Mouse (Mus musculus): ENCODE measurements around the gene Tnnc2.
A peak's percentile ranks its signal among the peaks of the same experiment; 100 is the strongest.

Gene Tnnc2

DNA sequence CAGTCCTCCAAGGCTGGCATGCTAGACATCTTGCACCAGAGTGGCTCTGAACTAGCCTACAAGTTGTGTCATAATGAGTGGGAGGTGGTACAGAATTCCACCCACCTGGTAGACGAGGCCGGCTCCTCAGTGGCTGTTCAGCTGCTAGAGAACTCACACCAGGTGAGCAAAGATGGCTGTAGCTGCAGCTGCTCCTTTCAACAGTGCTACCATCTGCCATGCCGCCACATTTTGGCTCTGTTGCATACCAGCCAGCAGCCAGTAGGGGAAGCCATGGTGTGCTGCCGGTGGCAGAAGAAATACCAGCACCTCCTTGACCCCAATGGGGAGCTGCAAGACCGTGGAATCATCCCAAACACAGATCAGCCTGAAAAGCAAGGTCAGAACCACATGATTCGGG, 41.3 kb upstream of the Tnnc2 start:
- TF ChIP-seq POU5F1 (IDR thresholded peaks at IDR 0.05; ENCODE audit: borderline replicate concordance, low read length) (no peak), CTCF (conservative IDR thresholded peaks at IDR 0.05; ENCODE audit: low read length) (no peak), NANOG (IDR thresholded peaks at IDR 0.05; ENCODE audit: borderline replicate concordance, low read length) (no peak)
- Histone ChIP-seq H3K4me3 (replicated peaks; ENCODE audit: low read length) (peak overlapping the region; percentile 93), H3K27me3 (ENCODE audit: insufficient read depth, low read length) (no peaks in the 10 kb centered on the region), H3K36me3 (ENCODE audit: insufficient read depth, low read length) (peaks cover 51% of the 10 kb centered on the region), H3K4me1 (replicated peaks; ENCODE audit: low read depth, low read length) (peaks cover 89% of the 10 kb centered on the region), H3K9me3 (ENCODE audit: low read length) (no peaks in the 10 kb centered on the region)

DNA sequence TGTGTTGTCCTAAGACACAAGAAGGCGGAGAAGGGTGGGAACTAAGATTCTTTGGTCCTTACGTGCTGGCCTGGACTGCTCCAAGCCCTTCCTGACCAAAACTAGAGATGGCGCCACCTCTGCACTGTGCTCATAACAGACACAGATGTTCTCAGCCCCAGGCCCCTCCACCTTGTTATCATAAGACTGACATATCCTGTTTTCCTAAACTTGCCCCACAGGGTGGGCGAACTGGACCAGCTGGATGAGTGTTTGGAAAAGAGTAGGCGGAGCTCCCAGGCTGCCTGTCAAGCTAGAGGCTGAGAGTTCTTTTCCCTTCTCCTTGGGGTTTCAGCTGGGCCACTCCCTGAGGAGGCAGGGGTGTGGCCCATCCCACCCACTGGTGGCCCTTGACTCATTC, 37.9 kb upstream of the Tnnc2 start:
- Histone ChIP-seq H3K4me1 (replicated peaks; ENCODE audit: low read depth, low read length) (peaks cover 89% of the 10 kb centered on the region), H3K27me3 (ENCODE audit: insufficient read depth, low read length) (no peaks in the 10 kb centered on the region), H3K9me3 (ENCODE audit: low read length) (no peaks in the 10 kb centered on the region), H3K36me3 (ENCODE audit: insufficient read depth, low read length) (peaks cover 58% of the 10 kb centered on the region), H3K4me3 (replicated peaks; ENCODE audit: low read length) (peak overlapping the region; percentile 18; the same call in 1 of the 2 replicates)
- no peak for TF ChIP-seq POU5F1 (IDR thresholded peaks at IDR 0.05; ENCODE audit: borderline replicate concordance, low read length)
- TF ChIP-seq CTCF (conservative IDR thresholded peaks at IDR 0.05; ENCODE audit: low read length), result no peak
- no peak for TF ChIP-seq NANOG (IDR thresholded peaks at IDR 0.05; ENCODE audit: borderline replicate concordance, low read length)

DNA sequence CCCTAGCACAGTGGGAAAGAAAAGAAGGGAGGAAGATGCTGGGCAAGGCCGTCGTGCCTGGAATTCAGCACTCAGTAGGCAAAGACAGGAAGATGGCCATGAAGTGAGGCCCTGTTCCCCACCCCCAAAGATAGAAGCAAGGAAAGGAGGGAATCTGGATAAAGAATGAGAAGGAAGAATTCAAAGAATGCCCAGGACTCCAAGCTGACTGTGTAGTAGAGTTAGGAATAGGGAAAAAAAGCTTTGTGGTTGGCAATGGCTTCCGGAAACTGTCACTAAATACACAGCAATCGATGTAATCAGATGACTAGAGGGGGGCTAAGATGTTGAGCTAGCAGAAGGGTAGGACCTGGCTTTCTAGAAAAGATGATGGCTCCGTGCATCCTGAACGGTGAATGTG, 37.4 kb upstream of the Tnnc2 start:
- Histone ChIP-seq H3K4me3 (replicated peaks; ENCODE audit: low read length) (peak overlapping the region; percentile 18; the same call in 1 of the 2 replicates), H3K36me3 (ENCODE audit: insufficient read depth, low read length) (peaks cover 63% of the 10 kb centered on the region), H3K27me3 (ENCODE audit: insufficient read depth, low read length) (no peaks in the 10 kb centered on the region), H3K4me1 (replicated peaks; ENCODE audit: low read depth, low read length) (peaks cover 86% of the 10 kb centered on the region), H3K9me3 (ENCODE audit: low read length) (no peaks in the 10 kb centered on the region)
- TF ChIP-seq POU5F1 (IDR thresholded peaks at IDR 0.05; ENCODE audit: borderline replicate concordance, low read length) (no peak), NANOG (IDR thresholded peaks at IDR 0.05; ENCODE audit: borderline replicate concordance, low read length) (no peak), CTCF (conservative IDR thresholded peaks at IDR 0.05; ENCODE audit: low read length) (no peak)

GRCm38 (mm10) chr2:164815821-164816220, 36.1 kb upstream of the Tnnc2 start:
- TF ChIP-seq NANOG (IDR thresholded peaks at IDR 0.05; ENCODE audit: borderline replicate concordance, low read length) (no peak), POU5F1 (IDR thresholded peaks at IDR 0.05; ENCODE audit: borderline replicate concordance, low read length) (no peak), CTCF (conservative IDR thresholded peaks at IDR 0.05; ENCODE audit: low read length) (no peak)
- Histone ChIP-seq H3K27me3 (ENCODE audit: insufficient read depth, low read length) (no peaks in the 10 kb centered on the region), H3K9me3 (ENCODE audit: low read length) (no peaks in the 10 kb centered on the region), H3K36me3 (ENCODE audit: insufficient read depth, low read length) (peaks cover 61% of the 10 kb centered on the region), H3K4me3 (replicated peaks; ENCODE audit: low read length) (no peak overlapping the region), H3K4me1 (replicated peaks; ENCODE audit: low read depth, low read length) (peaks cover 72% of the 10 kb centered on the region)

DNA sequence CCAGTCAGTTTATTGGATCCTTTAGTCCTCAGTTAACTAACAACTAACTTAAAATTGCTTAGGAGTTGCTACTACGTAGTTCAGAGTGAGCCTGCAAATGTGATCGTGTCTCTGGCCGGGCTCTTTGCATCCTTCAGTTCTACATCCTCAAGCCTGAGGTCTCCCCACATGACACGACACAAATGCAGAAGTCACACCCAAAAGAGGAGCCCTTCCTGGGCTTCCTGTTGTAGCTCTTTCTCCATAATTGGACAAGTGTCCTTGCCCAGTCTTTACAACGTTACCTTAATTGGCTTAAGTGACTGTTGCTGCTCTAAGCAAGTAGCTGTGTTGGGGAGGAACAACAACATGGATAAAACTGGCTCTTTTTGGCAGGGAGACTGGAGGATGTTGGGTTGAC, 35.6 kb upstream of the Tnnc2 start:
- Histone ChIP-seq H3K4me3 (replicated peaks; ENCODE audit: low read length) (no peak overlapping the region), H3K4me1 (replicated peaks; ENCODE audit: low read depth, low read length) (peaks cover 67% of the 10 kb centered on the region), H3K36me3 (ENCODE audit: insufficient read depth, low read length) (peaks cover 61% of the 10 kb centered on the region), H3K9me3 (ENCODE audit: low read length) (no peaks in the 10 kb centered on the region), H3K27me3 (ENCODE audit: insufficient read depth, low read length) (no peaks in the 10 kb centered on the region)
- TF ChIP-seq POU5F1 (IDR thresholded peaks at IDR 0.05; ENCODE audit: borderline replicate concordance, low read length) (no peak), NANOG (IDR thresholded peaks at IDR 0.05; ENCODE audit: borderline replicate concordance, low read length) (no peak), CTCF (conservative IDR thresholded peaks at IDR 0.05; ENCODE audit: low read length) (no peak)

GRCm38 (mm10) chr2:164813557-164813956, 33.8 kb upstream of the Tnnc2 start:
- Histone ChIP-seq H3K27me3 (ENCODE audit: insufficient read depth, low read length) (no peaks in the 10 kb centered on the region), H3K9me3 (ENCODE audit: low read length) (no peaks in the 10 kb centered on the region), H3K4me3 (replicated peaks; ENCODE audit: low read length) (no peak overlapping the region), H3K4me1 (replicated peaks; ENCODE audit: low read depth, low read length) (peaks cover 57% of the 10 kb centered on the region), H3K36me3 (ENCODE audit: insufficient read depth, low read length) (peaks cover 62% of the 10 kb centered on the region)
- TF ChIP-seq POU5F1 (IDR thresholded peaks at IDR 0.05; ENCODE audit: borderline replicate concordance, low read length), result no peak
- no peak for TF ChIP-seq NANOG (IDR thresholded peaks at IDR 0.05; ENCODE audit: borderline replicate concordance, low read length)
- no peak for TF ChIP-seq CTCF (conservative IDR thresholded peaks at IDR 0.05; ENCODE audit: low read length)

GRCm38 (mm10) chr2:164806614-164807013, 26.8 kb upstream of the Tnnc2 start:
- peaks cover 54% of the 10 kb centered on the region for H3K36me3 ChIP-seq (ENCODE audit: insufficient read depth, low read length)
- H3K4me3 ChIP-seq (replicated peaks; ENCODE audit: low read length), result peak overlapping the region; percentile 93; the same call in 1 of the 2 replicates
- TF ChIP-seq NANOG (IDR thresholded peaks at IDR 0.05; ENCODE audit: borderline replicate concordance, low read length) (no peak), CTCF (conservative IDR thresholded peaks at IDR 0.05; ENCODE audit: low read length) (no peak), POU5F1 (IDR thresholded peaks at IDR 0.05; ENCODE audit: borderline replicate concordance, low read length) (no peak)
- no peaks in the 10 kb centered on the region for H3K27me3 ChIP-seq (ENCODE audit: insufficient read depth, low read length)
- H3K9me3 ChIP-seq (ENCODE audit: low read length), result no peaks in the 10 kb centered on the region
- peaks cover 45% of the 10 kb centered on the region for H3K4me1 ChIP-seq (replicated peaks; ENCODE audit: low read depth, low read length)

DNA sequence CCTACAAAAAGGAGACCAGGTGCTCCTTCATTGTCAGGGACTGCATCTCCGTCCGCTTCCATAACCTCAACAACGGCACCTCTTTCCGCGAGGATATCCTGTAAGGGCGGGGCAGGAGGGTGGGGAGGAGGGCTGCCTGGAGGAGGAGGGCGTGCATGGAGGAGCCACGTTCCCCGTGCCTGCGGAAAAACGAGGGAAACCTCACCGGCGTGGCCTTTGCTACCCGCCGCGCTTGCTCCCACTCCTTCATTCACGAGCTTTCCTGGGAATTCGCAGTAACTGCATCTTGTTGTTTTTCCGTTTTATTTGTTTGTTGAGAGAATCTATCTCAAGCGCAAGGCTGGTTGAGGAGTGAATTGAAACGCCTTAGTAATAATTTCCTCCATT, 25.6 kb upstream of the Tnnc2 start:
- H3K36me3 ChIP-seq (ENCODE audit: insufficient read depth, low read length), result peaks cover 57% of the 10 kb centered on the region
- H3K4me3 ChIP-seq (replicated peaks; ENCODE audit: low read length), result peak overlapping the region; percentile 93
- H3K9me3 ChIP-seq (ENCODE audit: low read length), result no peaks in the 10 kb centered on the region
- H3K4me1 ChIP-seq (replicated peaks; ENCODE audit: low read depth, low read length), result peaks cover 52% of the 10 kb centered on the region
- H3K27me3 ChIP-seq (ENCODE audit: insufficient read depth, low read length), result no peaks in the 10 kb centered on the region
- no peak for TF ChIP-seq CTCF (conservative IDR thresholded peaks at IDR 0.05; ENCODE audit: low read length)

DNA sequence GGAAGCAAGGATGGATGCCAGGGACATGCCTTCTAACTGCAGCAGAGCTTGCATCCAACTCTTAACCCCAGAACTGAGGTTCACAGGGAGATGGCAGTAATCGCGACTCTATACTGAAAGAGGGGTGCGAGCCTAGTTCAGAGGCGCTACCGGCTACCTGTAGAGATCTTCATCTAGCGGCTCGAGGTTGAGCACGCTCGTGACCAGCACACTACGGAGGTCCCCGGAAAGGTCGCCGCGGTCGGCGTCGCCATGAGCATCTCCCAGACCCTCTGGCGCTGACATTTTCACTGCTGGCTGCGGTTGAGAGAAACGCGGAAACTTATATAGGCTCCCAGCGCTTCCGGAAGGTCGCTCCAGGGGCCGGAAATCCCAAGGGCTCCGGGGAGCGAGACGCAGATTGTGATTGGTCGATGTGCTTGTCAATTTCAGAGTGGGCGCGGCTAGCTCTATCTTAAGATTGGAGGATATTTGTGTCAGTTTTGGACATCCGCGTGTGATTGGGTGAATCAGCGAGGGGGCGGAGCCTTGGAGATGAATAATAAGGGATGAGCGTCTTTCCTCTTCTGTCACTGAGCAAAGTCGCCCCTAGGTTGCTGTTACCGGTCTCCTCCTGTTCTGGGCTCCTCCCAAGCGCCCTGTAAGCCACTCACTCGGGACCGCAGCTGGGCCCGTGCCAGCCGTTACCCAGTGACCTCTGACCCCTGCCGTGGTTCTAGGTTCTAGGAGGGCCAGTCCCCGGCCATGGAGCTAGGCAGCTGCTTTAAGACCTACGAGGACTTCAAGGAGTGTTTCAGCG, 25.0 kb upstream of the Tnnc2 start, which contains the start of the genes Acot8 and Zswim3:
TSS of gene Acot8 (minus strand) at position 350 of the 799 bp plus-strand sequence.
TSS of gene Zswim3 (plus strand) at position 566 of the 799 bp plus-strand sequence.
- H3K36me3 ChIP-seq (ENCODE audit: insufficient read depth, low read length), result peaks cover 57% of the 10 kb centered on the region
- peak within 1 kb of the TSS; percentile 93 for H3K4me3 ChIP-seq (replicated peaks; ENCODE audit: low read length)
- no peaks in the 10 kb centered on the region for H3K9me3 ChIP-seq (ENCODE audit: low read length)
- no peaks in the 10 kb centered on the region for H3K27me3 ChIP-seq (ENCODE audit: insufficient read depth, low read length)
- peaks cover 58% of the 10 kb centered on the region for H3K4me1 ChIP-seq (replicated peaks; ENCODE audit: low read depth, low read length)
- TF ChIP-seq POU5F1 (IDR thresholded peaks at IDR 0.05; ENCODE audit: borderline replicate concordance, low read length) (no peak), CTCF (conservative IDR thresholded peaks at IDR 0.05; ENCODE audit: low read length) (no peak), NANOG (IDR thresholded peaks at IDR 0.05; ENCODE audit: borderline replicate concordance, low read length) (no peak)
